Mouse (Mus musculus): Measurements from ENCODE around the gene St6gal1. TPM values are rescaled to one million over a fixed set of nuclear protein-coding genes. Genes with fewer than 3 reads are reported as not detected.

The St6gal1 gene
- total RNA-seq, 1 experiment = 7.2 TPM

- Histone ChIP-seq H3K4me3 (ENCODE audit: insufficient read depth in 1 of 2, low read depth in 1 of 2, low read length in 2 of 2, poor library complexity in 1 of 2, severe bottlenecking in 1 of 2) (no peak overlapping the region), H3K4me1 (ENCODE audit: control insufficient read depth in 2 of 2, insufficient read depth in 2 of 2, low read length in 2 of 2, poor library complexity in 1 of 2) (peaks cover 2 to 15% of the 10 kb centered on the region in 2 experiments; a peak in 3 of 4 replicates), H3K9me3 (ENCODE audit: control insufficient read depth, insufficient read depth, low read depth, low read length) (no peaks in the 10 kb centered on the region), H3K36me3 (ENCODE audit: control insufficient read depth, insufficient read depth, low read length, poor library complexity, severe bottlenecking) (no peaks in the 10 kb centered on the region), H3K9ac (ENCODE audit: insufficient read depth, low read depth, low read length, poor library complexity, severe bottlenecking) (no peak overlapping the region), H3K27ac (ENCODE audit: insufficient read depth, low read depth, low read length, poor library complexity, severe bottlenecking) (no peak overlapping the region)
- no peak for TF ChIP-seq CHD2 (IDR thresholded peaks at IDR 0.05; ENCODE audit: low read depth, low read length)
- TF ChIP-seq MAFK (IDR thresholded peaks at IDR 0.05; ENCODE audit: insufficient read depth, low read depth, low read length) = no peak
- TF ChIP-seq ZC3H11A (IDR thresholded peaks at IDR 0.05; ENCODE audit: borderline replicate concordance, low read depth, low read length) = no peak
- TF ChIP-seq HCFC1 (IDR thresholded peaks at IDR 0.05; ENCODE audit: borderline replicate concordance, insufficient read depth, low read length) = no peak
- TF ChIP-seq ZNF384 (IDR thresholded peaks at IDR 0.05; ENCODE audit: low read depth, low read length) = no peak
- in situ Hi-C loops (cut with MboI; ENCODE audit: low sequenced_read_pairs in 2 of 2, unreplicated experiment in 2 of 2) = no loop called here
- no peak for DNase-seq (ENCODE audit: low read depth, low spot score)
Measured at GRCm38 (mm10) chr16:23234557-23234956, 10.0 kb downstream of the St6gal1 start.

- no peak overlapping the region for H3K27ac ChIP-seq (ENCODE audit: insufficient read depth, low read depth, low read length, poor library complexity, severe bottlenecking)
- no peaks in the 10 kb centered on the region for H3K9me3 ChIP-seq (ENCODE audit: control insufficient read depth, insufficient read depth, low read depth, low read length)
- peaks cover 2 to 15% of the 10 kb centered on the region in 2 experiments; a peak in 3 of 4 replicates for H3K4me1 ChIP-seq (ENCODE audit: control insufficient read depth in 2 of 2, insufficient read depth in 2 of 2, low read length in 2 of 2, poor library complexity in 1 of 2)
- H3K36me3 ChIP-seq (ENCODE audit: control insufficient read depth, insufficient read depth, low read length, poor library complexity, severe bottlenecking) = no peaks in the 10 kb centered on the region
- no peak for TF ChIP-seq ZC3H11A (IDR thresholded peaks at IDR 0.05; ENCODE audit: borderline replicate concordance, low read depth, low read length)
- TF ChIP-seq ZNF384 (IDR thresholded peaks at IDR 0.05; ENCODE audit: low read depth, low read length) = no peak
- no peak for DNase-seq (ENCODE audit: low read depth, low spot score)
- no peak overlapping the region for H3K4me3 ChIP-seq (ENCODE audit: insufficient read depth in 1 of 2, low read depth in 1 of 2, low read length in 2 of 2, poor library complexity in 1 of 2, severe bottlenecking in 1 of 2)
- in situ Hi-C loops (cut with MboI; ENCODE audit: low sequenced_read_pairs in 2 of 2, unreplicated experiment in 2 of 2) = no loop called here
- H3K9ac ChIP-seq (ENCODE audit: insufficient read depth, low read depth, low read length, poor library complexity, severe bottlenecking) = no peak overlapping the region
Measured at GRCm38 (mm10) chr16:23235173-23235694, 10.7 kb downstream of the St6gal1 start.

GRCm38 (mm10) chr16:23239583-23239982 is 15.0 kb downstream of the St6gal1 start:
- H3K27ac ChIP-seq (ENCODE audit: insufficient read depth, low read depth, low read length, poor library complexity, severe bottlenecking) = no peak overlapping the region

GRCm38 (mm10) chr16:23240049-23240949 is 15.8 kb downstream of the St6gal1 start:
- no peaks in the 10 kb centered on the region for H3K9me3 ChIP-seq (ENCODE audit: control insufficient read depth, insufficient read depth, low read depth, low read length)
- no peaks in the 10 kb centered on the region for H3K36me3 ChIP-seq (ENCODE audit: control insufficient read depth, insufficient read depth, low read length, poor library complexity, severe bottlenecking)
- TF ChIP-seq ZNF384 (IDR thresholded peaks at IDR 0.05; ENCODE audit: low read depth, low read length) = no peak
- no peak for TF ChIP-seq CHD2 (IDR thresholded peaks at IDR 0.05; ENCODE audit: low read depth, low read length)
- TF ChIP-seq HCFC1 (IDR thresholded peaks at IDR 0.05; ENCODE audit: borderline replicate concordance, insufficient read depth, low read length) = no peak
- TF ChIP-seq MAFK (IDR thresholded peaks at IDR 0.05; ENCODE audit: insufficient read depth, low read depth, low read length) = no peak
- no peak for TF ChIP-seq ZC3H11A (IDR thresholded peaks at IDR 0.05; ENCODE audit: borderline replicate concordance, low read depth, low read length)
- DNase-seq (ENCODE audit: low read depth, low spot score) = no peak
- in situ Hi-C loops (cut with MboI; ENCODE audit: low sequenced_read_pairs in 2 of 2, unreplicated experiment in 2 of 2) = no loop called here
- H3K27ac ChIP-seq (ENCODE audit: insufficient read depth, low read depth, low read length, poor library complexity, severe bottlenecking) = no peak overlapping the region
- peaks cover 0 to 13% of the 10 kb centered on the region in 2 experiments; a peak in 1 of 4 replicates for H3K4me1 ChIP-seq (ENCODE audit: control insufficient read depth in 2 of 2, insufficient read depth in 2 of 2, low read length in 2 of 2, poor library complexity in 1 of 2)
- H3K4me3 ChIP-seq (ENCODE audit: insufficient read depth in 1 of 2, low read depth in 1 of 2, low read length in 2 of 2, poor library complexity in 1 of 2, severe bottlenecking in 1 of 2) = no peak overlapping the region
- H3K9ac ChIP-seq (ENCODE audit: insufficient read depth, low read depth, low read length, poor library complexity, severe bottlenecking) = no peak overlapping the region

More at GRCm38 (mm10) chr16:23239583-23239982, 15.0 kb downstream of the St6gal1 start:
- no peak overlapping the region for H3K4me3 ChIP-seq (ENCODE audit: insufficient read depth in 1 of 2, low read depth in 1 of 2, low read length in 2 of 2, poor library complexity in 1 of 2, severe bottlenecking in 1 of 2)
- no peaks in the 10 kb centered on the region for H3K9me3 ChIP-seq (ENCODE audit: control insufficient read depth, insufficient read depth, low read depth, low read length)
- no peaks in the 10 kb centered on the region for H3K36me3 ChIP-seq (ENCODE audit: control insufficient read depth, insufficient read depth, low read length, poor library complexity, severe bottlenecking)
- in situ Hi-C loops (cut with MboI; ENCODE audit: low sequenced_read_pairs in 2 of 2, unreplicated experiment in 2 of 2) = no loop called here
- H3K4me1 ChIP-seq (ENCODE audit: control insufficient read depth in 2 of 2, insufficient read depth in 2 of 2, low read length in 2 of 2, poor library complexity in 1 of 2) = peaks cover 0 to 13% of the 10 kb centered on the region in 2 experiments; a peak in 1 of 4 replicates
- no peak overlapping the region for H3K9ac ChIP-seq (ENCODE audit: insufficient read depth, low read depth, low read length, poor library complexity, severe bottlenecking)
- no peak for DNase-seq (ENCODE audit: low read depth, low spot score)
- no peak for TF ChIP-seq HCFC1 (IDR thresholded peaks at IDR 0.05; ENCODE audit: borderline replicate concordance, insufficient read depth, low read length)
- no peak for TF ChIP-seq ZC3H11A (IDR thresholded peaks at IDR 0.05; ENCODE audit: borderline replicate concordance, low read depth, low read length)
- TF ChIP-seq ZNF384 (IDR thresholded peaks at IDR 0.05; ENCODE audit: low read depth, low read length) = no peak
- TF ChIP-seq MAFK (IDR thresholded peaks at IDR 0.05; ENCODE audit: insufficient read depth, low read depth, low read length) = no peak
- TF ChIP-seq CHD2 (IDR thresholded peaks at IDR 0.05; ENCODE audit: low read depth, low read length) = no peak
